Mouse (Mus musculus): ENCODE data around the gene Col4a3. TPM values are rescaled to one million over a fixed set of nuclear protein-coding genes. Genes with fewer than 3 reads are reported as not detected.

Gene Col4a3
- polyA plus RNA-seq (2012; rRNA removed), result 0.12 and 0.21 TPM in 2 replicates

GRCm38 (mm10) chr1:82586713-82587399, at the start of gene Col4a3, which contains the start of gene Col4a4:
Col4a3 (plus strand) TSS chr1:82586921.
Col4a4 (minus strand) TSS chr1:82586849.

GRCm38 (mm10) chr1:82724339-82725025, 137.8 kb downstream of the Col4a3 start, which contains the start of gene Mff:
Mff (plus strand) TSS chr1:82724890.

GRCm38 (mm10) chr1:82768269-82768668, 181.5 kb downstream of the Col4a3 start, which contains the start of gene Tm4sf20:
Tm4sf20 (minus strand) TSS chr1:82768461.

GRCm38 (mm10) chr1:82771022-82771586, 184.4 kb downstream of the Col4a3 start, which contains the start of gene Gm47791:
Gm47791 (minus strand) TSS chr1:82771243.

Other genes starting within 250 kb of the Col4a3 start
- gene Col4a4, start 72 bp upstream of the Col4a3 start, polyA plus RNA-seq (2012; rRNA removed), result 0.25 and 0.29 TPM in 2 replicates
- 276 and 286 TPM in 2 replicates for gene Mff, start 138.0 kb downstream of the Col4a3 start, polyA plus RNA-seq (2012; rRNA removed)
- gene Tm4sf20, start 181.5 kb downstream of the Col4a3 start, polyA plus RNA-seq (2012; rRNA removed), result not detected in 2 replicates
- gene Gm47791, start 184.3 kb downstream of the Col4a3 start, polyA plus RNA-seq (2012; rRNA removed), result not detected in 2 replicates

Measured in central nervous system, embryonic 14 days (tissue).